Mouse (Mus musculus): Measurements from ENCODE around the gene Mmachc. TPM values are rescaled to one million over a fixed set of nuclear protein-coding genes. Genes with fewer than 3 reads are reported as not detected.
A peak's percentile ranks its signal among the peaks of the same experiment; 100 is the strongest.

Gene Mmachc
- polyA plus RNA-seq (2012; rRNA removed), result 4.0 and 4.4 TPM in 2 replicates

DNA sequence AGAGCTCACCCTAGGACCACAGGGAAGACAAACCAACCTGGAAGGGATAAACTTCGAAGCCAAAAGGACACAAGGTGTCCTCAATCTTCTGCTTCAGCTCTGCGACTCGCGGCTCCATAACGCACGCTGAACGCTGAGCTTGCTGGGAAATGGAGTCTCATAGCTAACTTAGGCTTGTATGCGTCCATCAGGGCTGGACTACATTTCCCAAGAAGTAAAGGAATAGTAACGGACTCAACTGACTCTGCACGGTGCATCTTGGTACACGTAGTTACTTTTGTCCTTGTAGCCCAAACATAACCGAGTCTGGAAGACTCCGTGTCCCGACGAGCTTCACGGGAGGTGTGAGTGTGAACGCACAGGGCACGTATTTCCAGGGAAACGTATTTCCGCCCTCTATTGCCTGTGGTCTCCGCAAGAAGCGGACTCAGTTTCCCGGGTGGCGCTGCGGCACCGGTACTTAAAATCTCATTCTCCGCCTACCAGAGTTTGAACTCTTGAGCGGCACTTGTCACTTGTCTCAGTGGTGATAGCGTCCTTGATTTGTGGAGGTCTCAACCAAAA, at the start of gene Mmachc, which contains the start of gene Ccdc163:
Gene Mmachc, minus strand, starts transcription at position 206 of the 564 bp plus-strand sequence.
Gene Ccdc163, plus strand, starts transcription at position 309 of the 564 bp plus-strand sequence.
- Histone ChIP-seq H3K4me3 (ENCODE audit: extremely low read depth, insufficient read depth, insufficient read length) (peak within 1 kb of the TSS; percentile 65), H3K27ac (ENCODE audit: insufficient read depth, low read length) (no peak within 1 kb of the TSS), H3K4me1 (ENCODE audit: control insufficient read depth, insufficient read depth, insufficient read length) (no peaks in the 10 kb centered on the region; the same call in 1 of the 2 replicates), H3K36me3 (ENCODE audit: control insufficient read depth, insufficient read depth, low read length) (0 out of 2 replicates have a peak, but pooled peaks cover 1% of the 10 kb centered on the region), H3K27me3 (ENCODE audit: control insufficient read depth, insufficient read depth, low read length) (no peaks in the 10 kb centered on the region)
- WGBS, result under 1% methylated on average over 29 of the region's 29 CpGs
- peak; percentile 84 to 88 for DNase-seq (ENCODE audit: low read depth in 1 of 2, low spot score in 2 of 2)
- TF ChIP-seq POLR2A (IDR thresholded peaks at IDR 0.05; ENCODE audit: low read depth, low read length), result peak; percentile 30; the same call in 1 of the 2 replicates
- no peak for TF ChIP-seq CTCF (IDR thresholded peaks at IDR 0.05; ENCODE audit: extremely low read depth, insufficient read depth, insufficient read length, insufficient replicate concordance)

DNA sequence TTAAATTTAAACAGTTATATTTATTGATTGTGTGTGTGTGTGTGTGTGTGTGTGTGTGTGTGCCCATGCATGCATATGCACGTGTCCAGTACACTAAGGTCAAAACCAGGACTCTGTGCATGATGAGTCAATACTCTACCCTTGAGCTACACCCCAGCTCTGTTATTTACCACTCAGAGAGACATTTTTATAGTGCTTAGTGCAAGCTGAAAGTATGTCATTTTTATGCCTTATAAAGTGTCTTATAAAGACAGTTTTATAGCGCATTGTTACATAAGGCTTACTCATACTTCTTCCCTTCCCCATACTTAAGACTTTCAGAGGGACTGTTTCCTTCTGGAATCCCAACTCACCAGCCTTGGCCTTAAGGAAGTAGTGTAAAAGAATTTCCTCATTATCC, 41.5 kb upstream of the Mmachc start:
- WGBS, result 81% methylated on average over 2 of the region's 2 CpGs
- H3K36me3 ChIP-seq (ENCODE audit: control insufficient read depth, insufficient read depth, low read length), result no peaks in the 10 kb centered on the region; the same call in 1 of the 2 replicates
- TF ChIP-seq CTCF (IDR thresholded peaks at IDR 0.05; ENCODE audit: extremely low read depth, insufficient read depth, insufficient read length, insufficient replicate concordance) (no peak), POLR2A (IDR thresholded peaks at IDR 0.05; ENCODE audit: low read depth, low read length) (no peak)
- H3K27ac ChIP-seq (ENCODE audit: insufficient read depth, low read length), result no peak overlapping the region
- no peaks in the 10 kb centered on the region for H3K4me1 ChIP-seq (ENCODE audit: control insufficient read depth, insufficient read depth, insufficient read length)
- H3K4me3 ChIP-seq (ENCODE audit: extremely low read depth, insufficient read depth, insufficient read length), result no peak overlapping the region
- no peaks in the 10 kb centered on the region for H3K27me3 ChIP-seq (ENCODE audit: control insufficient read depth, insufficient read depth, low read length)
- DNase-seq (ENCODE audit: low read depth in 1 of 2, low spot score in 2 of 2), result no peak

DNA sequence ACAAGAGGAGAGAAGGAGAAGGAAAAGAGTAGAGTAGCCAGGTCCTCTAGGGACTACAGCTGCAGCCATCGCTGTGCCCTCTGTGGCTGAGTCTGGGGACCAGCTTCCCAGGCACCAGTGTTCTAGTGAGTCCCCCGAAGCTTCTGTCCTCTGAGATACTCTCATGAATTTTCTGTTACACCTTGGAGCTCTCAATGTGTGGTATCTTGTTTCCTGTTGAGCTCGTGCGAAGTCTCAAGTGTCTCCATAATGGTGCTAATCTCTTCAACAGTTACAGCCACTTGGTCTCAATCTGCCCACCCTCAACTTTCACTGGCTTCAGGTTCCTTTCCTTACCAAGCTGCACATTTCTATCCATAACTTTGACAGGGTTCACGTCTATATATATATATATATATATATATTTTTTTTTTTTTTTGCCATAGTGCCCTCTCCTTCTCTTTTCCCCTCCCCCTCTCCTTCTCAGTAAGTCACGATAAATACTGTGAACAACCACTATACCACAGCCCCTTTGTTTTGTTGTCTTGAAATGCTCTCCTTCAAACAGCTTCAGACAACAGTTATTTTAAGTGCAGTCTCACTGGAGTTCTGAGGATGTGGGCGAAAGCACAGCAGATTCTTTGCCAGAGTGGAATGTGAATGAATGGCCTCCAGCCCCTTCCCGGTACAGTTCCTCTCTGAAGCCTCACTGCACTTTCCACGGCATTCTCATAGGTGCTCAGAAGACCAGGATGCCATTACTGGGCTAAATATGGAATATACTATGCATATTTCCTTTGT, 31.0 kb upstream of the Mmachc start:
- Histone ChIP-seq H3K27ac (ENCODE audit: insufficient read depth, low read length) (no peak overlapping the region), H3K27me3 (ENCODE audit: control insufficient read depth, insufficient read depth, low read length) (no peaks in the 10 kb centered on the region), H3K4me1 (ENCODE audit: control insufficient read depth, insufficient read depth, insufficient read length) (no peaks in the 10 kb centered on the region), H3K4me3 (ENCODE audit: extremely low read depth, insufficient read depth, insufficient read length) (no peak overlapping the region), H3K36me3 (ENCODE audit: control insufficient read depth, insufficient read depth, low read length) (no peaks in the 10 kb centered on the region)
- DNase-seq (ENCODE audit: low read depth in 1 of 2, low spot score in 2 of 2), result no peak
- no peak for TF ChIP-seq POLR2A (IDR thresholded peaks at IDR 0.05; ENCODE audit: low read depth, low read length)
- 42% methylated on average over 9 of the region's 9 CpGs for WGBS

GRCm38 (mm10) chr4:116734996-116735395, 26.8 kb upstream of the Mmachc start:
- no peak overlapping the region for H3K4me3 ChIP-seq (ENCODE audit: extremely low read depth, insufficient read depth, insufficient read length)
- no peaks in the 10 kb centered on the region for H3K27me3 ChIP-seq (ENCODE audit: control insufficient read depth, insufficient read depth, low read length)
- DNase-seq (ENCODE audit: low read depth in 1 of 2, low spot score in 2 of 2), result no peak
- H3K27ac ChIP-seq (ENCODE audit: insufficient read depth, low read length), result no peak overlapping the region
- H3K4me1 ChIP-seq (ENCODE audit: control insufficient read depth, insufficient read depth, insufficient read length), result no peaks in the 10 kb centered on the region
- TF ChIP-seq CTCF (IDR thresholded peaks at IDR 0.05; ENCODE audit: extremely low read depth, insufficient read depth, insufficient read length, insufficient replicate concordance), result no peak
- TF ChIP-seq POLR2A (IDR thresholded peaks at IDR 0.05; ENCODE audit: low read depth, low read length), result no peak
- WGBS, result 75% methylated on average over 2 of the region's 2 CpGs
- H3K36me3 ChIP-seq (ENCODE audit: control insufficient read depth, insufficient read depth, low read length), result no peaks in the 10 kb centered on the region

DNA sequence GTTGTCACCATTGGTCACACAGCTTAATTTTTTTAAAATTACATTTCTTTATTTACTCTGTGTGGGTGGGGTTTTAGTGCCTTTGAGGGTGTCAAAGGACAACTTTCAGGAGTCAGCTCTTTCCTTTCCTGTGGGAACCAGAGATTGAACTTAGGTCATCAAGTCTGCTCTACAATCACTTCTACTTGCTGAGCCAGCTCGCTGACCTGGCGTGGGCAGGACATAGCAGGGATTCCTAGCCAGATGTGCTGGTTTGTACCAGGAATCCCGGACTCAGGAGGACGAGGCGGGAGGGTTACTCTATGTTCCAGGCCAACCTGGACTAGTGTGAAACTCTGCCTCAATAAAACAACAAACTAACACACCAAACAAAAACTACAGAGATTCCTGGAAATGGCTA, 24.1 kb upstream of the Mmachc start:
- H3K27ac ChIP-seq (ENCODE audit: insufficient read depth, low read length), result no peak overlapping the region

GRCm38 (mm10) chr4:116731077-116731476, 22.9 kb upstream of the Mmachc start:
- WGBS, result 85% methylated on average over 9 of the region's 9 CpGs
- Histone ChIP-seq H3K4me1 (ENCODE audit: control insufficient read depth, insufficient read depth, insufficient read length) (no peaks in the 10 kb centered on the region), H3K36me3 (ENCODE audit: control insufficient read depth, insufficient read depth, low read length) (no peaks in the 10 kb centered on the region), H3K4me3 (ENCODE audit: extremely low read depth, insufficient read depth, insufficient read length) (no peak overlapping the region), H3K27me3 (ENCODE audit: control insufficient read depth, insufficient read depth, low read length) (no peaks in the 10 kb centered on the region), H3K27ac (ENCODE audit: insufficient read depth, low read length) (no peak overlapping the region)
- no peak for DNase-seq (ENCODE audit: low read depth in 1 of 2, low spot score in 2 of 2)
- TF ChIP-seq POLR2A (IDR thresholded peaks at IDR 0.05; ENCODE audit: low read depth, low read length) (no peak), CTCF (IDR thresholded peaks at IDR 0.05; ENCODE audit: extremely low read depth, insufficient read depth, insufficient read length, insufficient replicate concordance) (no peak)

More for the DNA sequence above, 24.1 kb upstream of the Mmachc start:
- Histone ChIP-seq H3K27me3 (ENCODE audit: control insufficient read depth, insufficient read depth, low read length) (no peaks in the 10 kb centered on the region), H3K4me1 (ENCODE audit: control insufficient read depth, insufficient read depth, insufficient read length) (no peaks in the 10 kb centered on the region), H3K36me3 (ENCODE audit: control insufficient read depth, insufficient read depth, low read length) (no peaks in the 10 kb centered on the region), H3K4me3 (ENCODE audit: extremely low read depth, insufficient read depth, insufficient read length) (no peak overlapping the region)
- DNase-seq (ENCODE audit: low read depth in 1 of 2, low spot score in 2 of 2), result no peak
- TF ChIP-seq CTCF (IDR thresholded peaks at IDR 0.05; ENCODE audit: extremely low read depth, insufficient read depth, insufficient read length, insufficient replicate concordance) (no peak), POLR2A (IDR thresholded peaks at IDR 0.05; ENCODE audit: low read depth, low read length) (no peak)
- 79% methylated on average over 5 of the region's 5 CpGs for WGBS

- H3K27ac ChIP-seq (ENCODE audit: insufficient read depth, low read length), result no peak overlapping the region
- H3K4me1 ChIP-seq (ENCODE audit: control insufficient read depth, insufficient read depth, insufficient read length), result no peaks in the 10 kb centered on the region
- H3K36me3 ChIP-seq (ENCODE audit: control insufficient read depth, insufficient read depth, low read length), result no peaks in the 10 kb centered on the region
- H3K4me3 ChIP-seq (ENCODE audit: extremely low read depth, insufficient read depth, insufficient read length), result no peak overlapping the region
- no peak for TF ChIP-seq POLR2A (IDR thresholded peaks at IDR 0.05; ENCODE audit: low read depth, low read length)
- TF ChIP-seq CTCF (IDR thresholded peaks at IDR 0.05; ENCODE audit: extremely low read depth, insufficient read depth, insufficient read length, insufficient replicate concordance), result no peak
- 82% methylated on average over 3 of the region's 3 CpGs for WGBS
- DNase-seq (ENCODE audit: low read depth in 1 of 2, low spot score in 2 of 2), result no peak
- no peaks in the 10 kb centered on the region for H3K27me3 ChIP-seq (ENCODE audit: control insufficient read depth, insufficient read depth, low read length)
Observed at GRCm38 (mm10) chr4:116729532-116729931, 21.3 kb upstream of the Mmachc start.
